Mouse (Mus musculus) lung, embryonic 16.5 days (tissue): ENCODE data around the gene Pik3cg. TPM values are rescaled to one million over a fixed set of nuclear protein-coding genes. Genes with fewer than 3 reads are reported as not detected.

Source experiments
- ATAC-seq: fragments of 200-750 bp; cut with Nextera tagmentation; 2 replicates; pipeline ENCODE4 v1.8.0; 2017; ENCODE audit warnings: low read depth, mild to moderate bottlenecking, moderate library complexity
- H3K27ac ChIP-seq: fragments of 300-500 bp; sonication (generic); 2 replicates; pipeline ENCODE4 v1.5.1; 2014; ENCODE audit warnings: mild to moderate bottlenecking, control low read depth, low read length
- H3K27me3 ChIP-seq: fragments of 300-500 bp; sonication (generic); 2 replicates; pipeline ENCODE4 v1.6.1; 2014; ENCODE audit warnings: low read depth, low read length, mixed read lengths; ENCODE audit not compliant: control insufficient read depth, insufficient read depth
- H3K36me3 ChIP-seq: fragments of 300-500 bp; sonication (generic); 2 replicates; pipeline ENCODE4 v1.6.1; 2014; ENCODE audit warnings: low read length; ENCODE audit not compliant: control insufficient read depth, insufficient read depth
- H3K4me1 ChIP-seq: fragments of 300-500 bp; sonication (generic); replicated peaks from 2 replicates; pipeline ENCODE4 v1.6.1; 2014; ENCODE audit warnings: low read length, mixed read lengths; ENCODE audit not compliant: control insufficient read depth, insufficient read depth
- H3K4me2 ChIP-seq: fragments of 300-500 bp; sonication (generic); 2 replicates; pipeline ENCODE4 v1.6.1; 2014; ENCODE audit warnings: low read depth, low read length, control low read depth
- H3K4me3 ChIP-seq: fragments of 300-500 bp; sonication (generic); 2 replicates; pipeline ENCODE4 v1.5.1; 2014; ENCODE audit warnings: mild to moderate bottlenecking, low read length, control low read depth
- H3K9ac ChIP-seq: fragments of 300-500 bp; sonication (generic); 2 replicates; pipeline ENCODE4 v1.6.1; 2014; ENCODE audit warnings: low read length, control low read depth
- H3K9me3 ChIP-seq: fragments of 300-500 bp; sonication (generic); 2 replicates; pipeline ENCODE4 v1.6.1; 2016; ENCODE audit warnings: low read length; ENCODE audit not compliant: control insufficient read depth
- WGBS: fragments of 180-500 bp; shearing (Covaris S2); extraction: QIAGEN DNeasy Blood & Tissue Kit; methylation state at CpG from one replicate; pipeline ENCODE4 v1.1.7; 2014; 5-methylcytosine and 5-hydroxymethylcytosine counted together
- polyA plus RNA-seq: library from polyadenylated mRNA; unstranded; fragments of >200 nt; fragmentation: Nextera tagmentation; extraction: Ambion mirVana; gene quantifications from 2 replicates; pipeline ENCODE4 v1.2.1, GENCODE M21; 2015

Pik3cg gene
- polyA plus RNA-seq, 1 experiment from 2014 or later: 3.2 TPM

- Histone ChIP-seq H3K27ac (no peak overlapping the region), H3K27me3 (no peaks in the 10 kb centered on the region), H3K9ac (no peak overlapping the region), H3K4me2 (no peak overlapping the region), H3K9me3 (no peaks in the 10 kb centered on the region), H3K4me1 (no peaks in the 10 kb centered on the region), H3K36me3 (no peaks in the 10 kb centered on the region), H3K4me3 (no peak overlapping the region)
- no peak for ATAC-seq
- WGBS: 86% methylated on average over 7 of the region's 7 CpGs
Observed at GRCm38 (mm10) chr12:32172826-32173225, 35.6 kb downstream of the Pik3cg start.

GRCm38 (mm10) chr12:32169164-32169563, 39.3 kb downstream of the Pik3cg start:
- Histone ChIP-seq H3K27ac (no peak overlapping the region), H3K27me3 (no peaks in the 10 kb centered on the region), H3K9ac (no peak overlapping the region), H3K9me3 (no peaks in the 10 kb centered on the region), H3K36me3 (no peaks in the 10 kb centered on the region), H3K4me3 (no peak overlapping the region), H3K4me2 (no peak overlapping the region), H3K4me1 (no peaks in the 10 kb centered on the region)
- no peak for ATAC-seq
- 23% methylated on average over 5 of the region's 5 CpGs for WGBS

GRCm38 (mm10) chr12:32168751-32169150, 39.7 kb downstream of the Pik3cg start:
- Histone ChIP-seq H3K9me3 (no peaks in the 10 kb centered on the region), H3K36me3 (no peaks in the 10 kb centered on the region), H3K4me3 (no peak overlapping the region), H3K27me3 (no peaks in the 10 kb centered on the region), H3K4me2 (no peak overlapping the region), H3K9ac (no peak overlapping the region), H3K27ac (no peak overlapping the region), H3K4me1 (no peaks in the 10 kb centered on the region)
- WGBS: 19% methylated on average over 3 of the region's 3 CpGs
- peak; percentile 85 for ATAC-seq

DNA sequence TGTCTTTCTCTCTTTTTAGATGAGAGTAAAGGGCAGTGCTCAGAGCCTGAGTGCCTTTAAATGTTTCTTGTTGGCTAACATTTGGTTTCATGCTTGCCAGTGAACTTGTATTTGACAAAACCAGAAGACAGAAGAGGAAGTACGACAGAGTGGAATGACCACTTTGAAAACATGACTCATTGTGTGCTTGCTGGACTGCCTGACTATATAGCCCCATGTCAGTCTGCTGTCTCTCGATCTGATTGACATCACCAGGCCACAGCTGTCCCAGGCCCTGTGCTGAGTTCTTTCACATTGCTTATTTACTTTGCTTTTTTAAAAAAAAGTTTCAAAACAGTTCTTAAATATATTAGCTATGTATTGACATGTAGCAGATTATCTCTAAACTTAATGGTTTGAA, 44.8 kb downstream of the Pik3cg start:
- Histone ChIP-seq H3K9me3 (no peaks in the 10 kb centered on the region), H3K4me2 (no peak overlapping the region), H3K27ac (no peak overlapping the region), H3K27me3 (no peaks in the 10 kb centered on the region), H3K4me1 (no peaks in the 10 kb centered on the region), H3K4me3 (no peak overlapping the region), H3K9ac (no peak overlapping the region), H3K36me3 (no peaks in the 10 kb centered on the region)
- WGBS: 51% methylated on average over 2 of the region's 2 CpGs
- no peak for ATAC-seq

DNA sequence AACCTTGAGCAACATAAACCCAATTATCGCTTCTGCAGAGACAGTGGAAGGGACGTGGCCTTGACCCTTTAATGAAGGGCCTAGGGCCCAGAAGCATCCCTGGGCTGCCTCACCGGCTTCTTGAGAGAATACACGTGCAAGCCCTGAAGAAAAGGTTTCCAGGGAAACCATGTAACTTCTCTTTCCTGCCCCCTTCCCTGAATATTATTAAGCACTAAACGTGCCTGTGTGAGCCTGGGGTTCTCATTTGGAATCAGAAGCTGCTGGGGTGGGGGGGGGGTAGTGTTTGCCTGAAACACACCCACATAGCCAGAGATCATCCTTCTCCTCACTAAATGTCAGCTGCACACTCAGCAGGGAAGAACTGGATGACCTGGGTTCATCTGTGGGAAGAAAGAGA, 49.7 kb downstream of the Pik3cg start:
- H3K27me3 ChIP-seq: no peaks in the 10 kb centered on the region
- H3K9me3 ChIP-seq: no peaks in the 10 kb centered on the region
- no peak overlapping the region for H3K27ac ChIP-seq
- H3K4me1 ChIP-seq: no peaks in the 10 kb centered on the region
- H3K9ac ChIP-seq: no peak overlapping the region
- ATAC-seq: no peak
- 61% methylated on average over 5 of the region's 5 CpGs for WGBS
- no peak overlapping the region for H3K4me3 ChIP-seq
- no peaks in the 10 kb centered on the region for H3K36me3 ChIP-seq
- H3K4me2 ChIP-seq: no peak overlapping the region

DNA sequence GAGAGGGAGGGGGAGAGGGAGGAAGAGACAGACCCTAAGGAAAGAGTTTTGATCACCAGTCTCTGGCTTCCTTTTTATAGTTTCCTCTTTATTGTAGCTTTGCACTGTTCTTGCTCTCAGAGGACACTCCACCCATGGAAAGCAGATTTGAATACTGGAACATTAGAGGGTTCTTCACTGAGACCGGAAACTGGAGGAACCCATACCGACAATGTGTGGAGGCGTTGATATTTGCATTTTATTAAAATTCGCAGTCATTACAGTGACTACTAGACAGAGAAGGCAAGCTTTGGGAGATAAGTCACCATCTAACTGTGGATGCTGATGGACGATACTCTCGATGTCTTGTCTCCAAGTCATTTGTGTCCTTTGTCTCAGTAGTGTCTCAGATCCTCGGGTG, 61.9 kb downstream of the Pik3cg start:
- Histone ChIP-seq H3K4me2 (no peak overlapping the region), H3K4me3 (no peak overlapping the region), H3K4me1 (no peaks in the 10 kb centered on the region), H3K27ac (no peak overlapping the region), H3K27me3 (no peaks in the 10 kb centered on the region), H3K9ac (no peak overlapping the region), H3K36me3 (no peaks in the 10 kb centered on the region), H3K9me3 (no peaks in the 10 kb centered on the region)
- WGBS: 82% methylated on average over 7 of the region's 7 CpGs
- no peak for ATAC-seq

DNA sequence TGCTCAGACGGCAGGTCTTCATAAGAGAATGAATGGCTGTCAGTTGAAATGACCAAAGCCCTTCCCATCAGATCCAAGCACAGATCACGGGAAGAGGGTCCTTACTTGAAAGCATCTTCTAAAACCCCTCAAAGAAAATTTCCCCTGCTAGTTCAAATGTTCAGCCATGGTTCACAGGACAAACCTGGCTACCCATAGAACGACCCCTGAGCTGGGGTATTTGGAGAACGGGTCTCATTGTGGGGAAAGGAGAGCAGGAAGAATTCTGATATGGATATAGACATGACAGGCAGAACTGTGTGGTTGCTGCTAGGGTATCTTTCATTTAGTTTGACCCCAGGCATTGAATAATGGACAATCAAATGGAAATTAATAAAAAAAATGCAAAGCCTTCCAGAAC, 62.8 kb downstream of the Pik3cg start:
- WGBS: 78% methylated on average over 4 of the region's 4 CpGs
- no peak for ATAC-seq
- H3K36me3 ChIP-seq: no peaks in the 10 kb centered on the region
- H3K9ac ChIP-seq: no peak overlapping the region
- no peaks in the 10 kb centered on the region for H3K4me1 ChIP-seq
- H3K4me3 ChIP-seq: no peak overlapping the region
- no peak overlapping the region for H3K27ac ChIP-seq
- no peaks in the 10 kb centered on the region for H3K9me3 ChIP-seq
- H3K27me3 ChIP-seq: no peaks in the 10 kb centered on the region
- H3K4me2 ChIP-seq: no peak overlapping the region

GRCm38 (mm10) chr12:32144513-32144912, 63.9 kb downstream of the Pik3cg start:
- Histone ChIP-seq H3K9ac (no peak overlapping the region), H3K4me3 (no peak overlapping the region), H3K27me3 (no peaks in the 10 kb centered on the region), H3K4me2 (no peak overlapping the region), H3K4me1 (no peaks in the 10 kb centered on the region), H3K9me3 (no peaks in the 10 kb centered on the region), H3K36me3 (no peaks in the 10 kb centered on the region), H3K27ac (no peak overlapping the region)
- peak; percentile 74 for ATAC-seq
- under 1% methylated on average over 5 of the region's 5 CpGs for WGBS

GRCm38 (mm10) chr12:32143782-32144181, 64.7 kb downstream of the Pik3cg start:
- 0 out of 2 replicates have a peak, but pooled peaks cover 2% of the 10 kb centered on the region for H3K4me1 ChIP-seq
- no peak overlapping the region for H3K27ac ChIP-seq
- H3K9me3 ChIP-seq: no peaks in the 10 kb centered on the region
- H3K9ac ChIP-seq: no peak overlapping the region
- no peaks in the 10 kb centered on the region for H3K27me3 ChIP-seq
- H3K36me3 ChIP-seq: no peaks in the 10 kb centered on the region
- no peak overlapping the region for H3K4me3 ChIP-seq
- 75% methylated on average over 5 of the region's 5 CpGs for WGBS
- ATAC-seq: no peak
- no peak overlapping the region for H3K4me2 ChIP-seq

DNA sequence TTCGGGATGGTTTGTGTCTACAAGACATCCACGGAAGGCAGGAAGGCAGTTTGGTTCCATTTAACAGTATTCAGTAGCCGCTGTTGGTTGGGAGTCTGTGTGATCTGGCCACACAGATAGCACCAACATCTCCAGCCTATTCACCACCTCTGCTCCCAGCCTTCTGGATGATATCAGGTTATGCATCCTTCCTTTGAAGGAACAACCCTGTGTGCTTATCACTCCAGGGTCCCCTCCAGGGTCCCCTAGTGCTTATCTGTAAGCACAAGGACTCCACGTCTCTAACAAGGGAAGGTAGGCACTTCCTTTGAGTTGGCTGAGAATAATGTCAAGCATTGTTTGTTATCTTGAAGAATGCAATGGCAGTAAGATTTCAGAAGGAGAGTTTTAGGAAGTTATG, 65.3 kb downstream of the Pik3cg start:
- Histone ChIP-seq H3K9me3 (no peaks in the 10 kb centered on the region), H3K9ac (no peak overlapping the region), H3K4me2 (no peak overlapping the region), H3K27ac (no peak overlapping the region), H3K36me3 (no peaks in the 10 kb centered on the region), H3K4me3 (no peak overlapping the region), H3K4me1 (peaks cover 4% of the 10 kb centered on the region; the same call in 1 of the 2 replicates), H3K27me3 (no peaks in the 10 kb centered on the region)
- no peak for ATAC-seq
- WGBS: 35% methylated on average over 4 of the region's 4 CpGs
